Mouse (Mus musculus) kidney, adult 2 months (tissue): Measurements from ENCODE around the gene Psmd6. TPM values are rescaled to one million over a fixed set of nuclear protein-coding genes. Genes with fewer than 3 reads are reported as not detected.
A peak's percentile ranks its signal among the peaks of the same experiment; 100 is the strongest.

ENCODE experiments used
- DNase-seq: peaks from one replicate; pipeline ENCODE4 v3.0.0; 2021
- H3K27ac ChIP-seq: fragments of 200-500 bp; 2 replicates; pipeline ENCODE4 v1.5.1; 2012; ENCODE audit warnings: low read depth, low read length, control low read depth, inconsistent platforms; ENCODE audit not compliant: insufficient read depth
- H3K27me3 ChIP-seq: fragments of 200-500 bp; replicated peaks from 2 replicates; pipeline ENCODE4 v1.6.1; 2012; ENCODE audit warnings: mild to moderate bottlenecking, moderate library complexity, low read length, inconsistent platforms; ENCODE audit not compliant: control insufficient read depth, insufficient read depth
- H3K36me3 ChIP-seq: fragments of 200-500 bp; 2 replicates; pipeline ENCODE4 v1.6.1; 2012; ENCODE audit warnings: mild to moderate bottlenecking, moderate library complexity, low read length, inconsistent platforms; ENCODE audit not compliant: control insufficient read depth, insufficient read depth
- H3K4me1 ChIP-seq: fragments of 200-500 bp; 2 replicates; pipeline ENCODE4 v1.6.1; 2011; ENCODE audit warnings: low read length; ENCODE audit not compliant: control insufficient read depth, insufficient read depth
- H3K4me3 ChIP-seq: fragments of 200-500 bp; 2 replicates; pipeline ENCODE4 v1.5.1; 2011; ENCODE audit warnings: mild to moderate bottlenecking, low read depth, low read length, control low read depth; ENCODE audit not compliant: insufficient read depth
- CTCF ChIP-seq: fragments of 200-500 bp; conservative IDR thresholded peaks from 2 replicates; pipeline ENCODE4 v1.5.1; 2011; ENCODE audit warnings: low read depth, mild to moderate bottlenecking, control low read depth, low read length, moderate library complexity, mixed read lengths; ENCODE audit not compliant: insufficient read depth, insufficient read length
- POLR2A ChIP-seq: fragments of 200-500 bp; IDR thresholded peaks from one replicate; pipeline ENCODE4 v1.6.1; 2011; ENCODE audit warnings: low read depth, low read length, control low read depth
- WGBS: fragments of 180-500 bp; shearing (Covaris S2); methylation state at CpG from one replicate; pipeline ENCODE4 v1.1.7; 2018; 5-methylcytosine and 5-hydroxymethylcytosine counted together
- polyA plus RNA-seq: library from polyadenylated mRNA; depleted of rRNA; stranded (reverse); fragments of >200 nt; gene quantifications from 2 replicates; pipeline ENCODE4 v1.2.3, GENCODE M21; 2012; rRNA removed

Gene Psmd6
- polyA plus RNA-seq, result 30.1 and 40.4 TPM in 2 replicates

- peaks cover 5% of the 10 kb centered on the region for H3K36me3 ChIP-seq
- peak within 1 kb of the TSS; percentile 80 for H3K27ac ChIP-seq
- TF ChIP-seq POLR2A, result peak; percentile 49
- TF ChIP-seq CTCF, result peak; percentile 90
- H3K4me3 ChIP-seq, result peak within 1 kb of the TSS; percentile 97
- H3K4me1 ChIP-seq, result peaks cover 11% of the 10 kb centered on the region; the same call in 1 of the 2 replicates
- WGBS, result under 1% methylated on average over 68 of the region's 68 CpGs
- H3K27me3 ChIP-seq, result no peaks in the 10 kb centered on the region
- peak; percentile 93 for DNase-seq
Measured at GRCm38 (mm10) chr14:14120230-14121096, at the start of gene Psmd6. Gene Psmd6, minus strand, starts transcription at chr14:14120984.

- no peak for DNase-seq
- Histone ChIP-seq H3K27ac (no peak overlapping the region), H3K36me3 (peaks cover 13% of the 10 kb centered on the region), H3K4me1 (no peaks in the 10 kb centered on the region; the same call in 1 of the 2 replicates), H3K27me3 (no peaks in the 10 kb centered on the region), H3K4me3 (no peak overlapping the region)
- WGBS, result 82% methylated on average over 4 of the region's 4 CpGs
- TF ChIP-seq CTCF (no peak), POLR2A (no peak)
Measured at GRCm38 (mm10) chr14:14110710-14111109, 10.1 kb downstream of the Psmd6 start.

GRCm38 (mm10) chr14:14104930-14105318 lies 15.9 kb downstream of the Psmd6 start:
- 38% methylated on average over 2 of the region's 2 CpGs for WGBS
- H3K4me3 ChIP-seq, result no peak overlapping the region
- peaks cover 1% of the 10 kb centered on the region for H3K36me3 ChIP-seq
- no peaks in the 10 kb centered on the region for H3K27me3 ChIP-seq
- TF ChIP-seq POLR2A (no peak), CTCF (no peak)
- DNase-seq, result no peak
- H3K27ac ChIP-seq, result no peak overlapping the region
- H3K4me1 ChIP-seq, result no peaks in the 10 kb centered on the region; the same call in 1 of the 2 replicates

- no peaks in the 10 kb centered on the region for H3K27me3 ChIP-seq
- WGBS, result 50% methylated on average over 13 of the region's 13 CpGs
- no peak for DNase-seq
- H3K4me3 ChIP-seq, result no peak overlapping the region
- TF ChIP-seq CTCF, result no peak
- H3K4me1 ChIP-seq, result no peaks in the 10 kb centered on the region; the same call in 1 of the 2 replicates
- H3K27ac ChIP-seq, result no peak overlapping the region
- H3K36me3 ChIP-seq, result peaks cover 1% of the 10 kb centered on the region
Measured at GRCm38 (mm10) chr14:14104213-14104929, 16.4 kb downstream of the Psmd6 start.

- Histone ChIP-seq H3K4me3 (peak overlapping the region; percentile 38), H3K27me3 (no peaks in the 10 kb centered on the region), H3K4me1 (peaks cover 9% of the 10 kb centered on the region; the same call in 1 of the 2 replicates), H3K27ac (peak overlapping the region; percentile 90), H3K36me3 (peaks cover 4% of the 10 kb centered on the region)
- TF ChIP-seq CTCF (no peak), POLR2A (no peak)
- DNase-seq, result peak; percentile 82
- 63% methylated on average over 9 of the region's 9 CpGs for WGBS
Measured at GRCm38 (mm10) chr14:14101296-14101695, 19.5 kb downstream of the Psmd6 start.

- DNase-seq, result peak; percentile 93
- H3K4me1 ChIP-seq, result peaks cover 9% of the 10 kb centered on the region; the same call in 1 of the 2 replicates
- peak overlapping the region; percentile 90 for H3K27ac ChIP-seq
- H3K36me3 ChIP-seq, result peaks cover 4% of the 10 kb centered on the region
- 60% methylated on average over 8 of the region's 8 CpGs for WGBS
- no peaks in the 10 kb centered on the region for H3K27me3 ChIP-seq
- TF ChIP-seq CTCF (no peak), POLR2A (no peak)
- peak overlapping the region; percentile 53 for H3K4me3 ChIP-seq
Measured at GRCm38 (mm10) chr14:14100773-14101280, 20.0 kb downstream of the Psmd6 start.
